Mouse (Mus musculus): ENCODE results near the gene Slc2a13.

Slc2a13 gene

DNA sequence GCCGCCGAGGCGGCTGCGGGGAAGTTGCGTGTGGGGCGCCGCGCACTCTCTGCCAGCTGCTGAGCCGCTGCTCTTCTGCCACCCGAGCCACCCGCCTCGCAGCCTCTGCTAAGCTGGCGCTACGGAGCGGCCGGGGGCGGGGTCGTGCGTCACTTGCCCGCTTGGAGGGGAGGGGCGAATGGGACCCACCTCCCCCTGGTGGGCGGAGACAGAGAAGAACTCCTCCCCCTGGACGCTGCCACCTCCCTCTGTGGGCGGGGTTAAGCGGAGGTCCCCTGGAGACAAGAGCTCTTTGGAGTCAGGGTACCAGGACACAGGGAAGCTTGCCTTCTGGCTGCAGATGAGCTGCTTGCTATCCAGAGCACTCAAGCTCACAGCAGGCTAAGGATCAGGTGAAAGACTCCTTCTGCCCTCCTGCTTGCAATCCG is at the start of gene Slc2a13:
Slc2a13 (minus strand) TSS at position 151 of the 428 bp plus-strand sequence.
- DNase-seq (ENCODE audit: low read depth, low spot score): peak; percentile 91

DNA sequence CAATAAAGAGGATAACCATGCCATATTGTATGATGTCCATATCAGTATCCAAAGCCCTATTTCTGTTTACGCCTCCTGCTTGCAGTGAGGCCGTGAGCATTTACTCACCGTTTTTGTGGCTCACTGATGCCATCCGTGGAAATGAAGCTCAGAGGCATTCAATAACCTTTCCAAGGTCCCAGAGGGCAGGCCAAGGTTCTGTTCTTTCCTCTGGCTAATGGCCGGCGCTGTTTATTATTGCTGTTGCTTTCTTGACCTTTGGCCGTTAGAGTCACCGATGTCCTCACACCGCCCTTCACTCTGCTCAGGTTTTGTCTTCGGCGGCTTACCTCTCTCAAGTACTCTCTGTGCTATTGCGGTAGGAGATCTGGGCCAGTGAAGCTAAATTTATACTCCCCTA is 43.0 kb upstream of the Slc2a13 start:
- no peak for DNase-seq (ENCODE audit: low read depth, low spot score)

- DNase-seq (ENCODE audit: low read depth, low spot score): no peak
Observed at GRCm38 (mm10) chr15:91615532-91615931, 42.5 kb upstream of the Slc2a13 start.

- DNase-seq (ENCODE audit: low read depth, low spot score): no peak
Observed at GRCm38 (mm10) chr15:91613981-91614665, 41.1 kb upstream of the Slc2a13 start.

GRCm38 (mm10) chr15:91609713-91610112 is 36.7 kb upstream of the Slc2a13 start:
- peak; percentile 65 for DNase-seq (ENCODE audit: low read depth, low spot score)

DNA sequence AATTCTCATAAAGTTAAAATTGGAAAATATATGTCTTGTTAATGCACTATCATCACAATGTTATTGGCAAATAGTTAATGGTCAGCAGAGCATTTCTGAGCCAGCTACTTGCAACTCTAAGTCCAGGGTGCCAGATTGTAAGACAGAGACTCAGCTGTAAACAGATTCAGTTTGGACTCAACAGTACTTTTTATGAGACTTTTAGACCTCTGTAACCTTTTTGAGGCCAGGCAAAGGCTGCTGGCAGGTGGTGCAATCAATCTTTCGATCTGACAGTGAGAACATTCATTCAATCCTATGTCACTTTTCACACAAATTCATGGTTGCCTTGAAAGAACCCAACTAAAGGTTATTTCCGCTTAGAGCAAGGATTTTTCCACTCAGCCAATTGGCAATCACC is 35.8 kb upstream of the Slc2a13 start:
- no peak for DNase-seq (ENCODE audit: low read depth, low spot score)

- no peak for DNase-seq (ENCODE audit: low read depth, low spot score)
Observed at GRCm38 (mm10) chr15:91601197-91601596, 28.1 kb upstream of the Slc2a13 start.

DNA sequence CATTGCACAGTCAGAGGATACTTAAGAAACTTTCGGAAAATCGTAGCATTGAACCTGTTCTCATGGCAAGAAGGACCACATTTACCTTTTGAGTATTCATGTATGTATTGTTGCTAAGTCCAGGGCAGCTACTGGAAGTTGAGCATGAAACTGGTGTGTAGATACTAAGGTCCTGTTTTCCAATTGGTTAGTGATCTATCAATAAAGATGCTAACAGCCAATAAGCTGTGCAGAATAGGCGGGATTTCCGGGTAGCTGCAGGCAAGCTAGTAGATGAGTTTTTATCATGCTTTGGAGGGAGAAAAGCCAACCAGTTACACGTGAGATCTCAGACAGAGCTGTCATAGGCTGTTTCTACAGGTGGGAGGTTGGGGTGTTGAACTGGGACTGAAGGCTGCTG is 24.2 kb upstream of the Slc2a13 start:
- no peak for DNase-seq (ENCODE audit: low read depth, low spot score)

DNA sequence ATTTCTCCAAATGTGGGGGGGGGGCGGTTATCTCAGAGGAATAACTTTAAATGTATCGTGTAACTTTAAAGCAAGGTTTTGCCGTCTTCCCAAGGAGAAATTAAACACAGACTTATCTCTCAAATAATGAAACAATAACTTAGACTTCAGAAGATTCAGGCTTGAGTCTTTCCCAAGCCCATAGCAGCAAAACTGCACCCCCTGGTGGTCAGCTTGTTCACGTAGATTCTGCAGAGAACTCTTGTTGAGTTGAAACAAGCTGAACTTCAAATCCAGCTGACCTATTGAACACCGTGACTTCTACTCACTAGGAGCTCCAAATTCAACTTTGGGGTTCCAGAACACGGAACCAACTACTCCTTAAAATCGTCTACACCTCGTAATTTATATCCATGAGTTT is 1.4 kb upstream of the Slc2a13 start:
- DNase-seq (ENCODE audit: low read depth, low spot score): peak; percentile 76

GRCm38 (mm10) chr15:91572421-91573069 is 516 bp downstream of the Slc2a13 start:
- no peak for DNase-seq (ENCODE audit: low read depth, low spot score)

GRCm38 (mm10) chr15:91571981-91572380 is 1.1 kb downstream of the Slc2a13 start:
- DNase-seq (ENCODE audit: low read depth, low spot score): no peak

GRCm38 (mm10) chr15:91566784-91567183 is 6.3 kb downstream of the Slc2a13 start:
- no peak for DNase-seq (ENCODE audit: low read depth, low spot score)

GRCm38 (mm10) chr15:91565025-91565605 is 7.9 kb downstream of the Slc2a13 start:
- no peak for DNase-seq (ENCODE audit: low read depth, low spot score)

DNA sequence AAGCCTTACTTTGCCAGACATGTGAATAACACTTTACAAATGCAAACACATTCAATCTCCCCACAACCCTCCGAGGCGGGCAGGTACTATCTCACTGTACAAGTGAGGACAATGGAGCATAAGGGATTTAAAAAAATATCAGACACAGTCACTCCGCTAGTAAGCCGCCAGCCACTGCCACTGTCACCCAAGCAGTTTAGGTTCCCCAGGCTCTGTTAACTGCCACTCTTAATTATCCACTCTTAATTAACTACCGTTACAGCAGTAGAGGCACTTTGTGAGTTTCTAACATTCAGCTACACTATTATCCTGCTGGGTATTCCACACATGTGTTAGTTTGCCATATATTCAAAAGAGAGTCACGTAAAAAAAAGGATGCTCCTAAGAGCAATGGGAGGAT is 11.3 kb downstream of the Slc2a13 start:
- DNase-seq (ENCODE audit: low read depth, low spot score): no peak

- DNase-seq (ENCODE audit: low read depth, low spot score): no peak
Observed at GRCm38 (mm10) chr15:91555336-91555736, 17.7 kb downstream of the Slc2a13 start.

DNA sequence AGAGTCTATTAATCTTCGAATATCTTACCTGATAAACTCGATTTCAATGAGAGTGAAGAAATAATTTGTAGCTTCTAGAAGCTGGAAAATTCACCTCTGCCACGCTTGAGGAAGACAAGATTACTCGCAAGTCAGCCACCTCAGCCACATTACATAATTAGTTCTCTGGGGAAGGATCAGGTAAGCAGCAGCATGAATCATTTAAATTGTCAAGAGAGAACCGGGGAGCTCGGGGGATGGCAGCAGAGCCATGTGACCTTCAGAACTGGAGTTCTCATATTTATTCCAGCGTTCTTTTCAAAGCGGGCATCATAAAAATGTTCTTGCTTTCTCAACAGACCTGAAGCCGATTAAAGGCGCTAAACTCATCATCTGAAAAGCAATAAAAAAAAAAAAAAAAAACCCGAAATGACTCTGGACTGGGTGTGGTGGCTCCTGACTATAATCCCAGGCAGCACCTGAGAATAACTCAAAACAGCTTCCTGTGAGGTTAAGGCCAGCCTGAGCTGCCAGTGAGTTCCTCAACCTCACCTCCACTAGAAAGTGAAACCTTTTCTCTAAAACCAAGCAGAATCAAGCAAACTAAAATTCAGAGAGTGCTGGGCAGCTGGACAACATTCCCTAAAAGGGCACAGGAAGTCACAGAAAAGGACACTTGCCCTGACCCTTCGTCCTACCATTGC is 24.3 kb downstream of the Slc2a13 start:
- no peak for DNase-seq (ENCODE audit: low read depth, low spot score)

DNA sequence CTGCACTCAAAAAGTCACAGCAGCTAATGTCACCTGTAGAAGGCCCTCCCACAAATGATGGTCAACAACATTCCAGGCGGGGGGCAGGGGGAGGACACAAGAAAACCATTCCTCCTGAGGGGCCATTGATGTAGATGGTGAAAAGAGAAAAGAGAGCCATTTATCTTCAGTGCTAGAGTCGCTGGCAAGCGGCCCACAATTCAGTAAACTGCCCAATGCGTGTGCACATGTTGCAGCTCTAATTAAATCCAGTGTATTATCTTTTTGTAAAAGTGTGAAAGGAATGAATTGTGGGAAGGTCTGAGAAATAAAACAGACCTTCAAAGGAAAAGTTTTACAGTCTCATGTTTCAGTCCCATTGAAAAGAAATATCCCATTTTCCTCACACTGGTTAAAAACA is 28.5 kb downstream of the Slc2a13 start:
- DNase-seq (ENCODE audit: low read depth, low spot score): no peak

- DNase-seq (ENCODE audit: low read depth, low spot score): no peak
Observed at GRCm38 (mm10) chr15:91538439-91538838, 34.6 kb downstream of the Slc2a13 start.

- no peak for DNase-seq (ENCODE audit: low read depth, low spot score)
Observed at GRCm38 (mm10) chr15:91526876-91527275, 46.2 kb downstream of the Slc2a13 start.

- no peak for DNase-seq (ENCODE audit: low read depth, low spot score)
Observed at GRCm38 (mm10) chr15:91526166-91526565, 46.9 kb downstream of the Slc2a13 start.

DNA sequence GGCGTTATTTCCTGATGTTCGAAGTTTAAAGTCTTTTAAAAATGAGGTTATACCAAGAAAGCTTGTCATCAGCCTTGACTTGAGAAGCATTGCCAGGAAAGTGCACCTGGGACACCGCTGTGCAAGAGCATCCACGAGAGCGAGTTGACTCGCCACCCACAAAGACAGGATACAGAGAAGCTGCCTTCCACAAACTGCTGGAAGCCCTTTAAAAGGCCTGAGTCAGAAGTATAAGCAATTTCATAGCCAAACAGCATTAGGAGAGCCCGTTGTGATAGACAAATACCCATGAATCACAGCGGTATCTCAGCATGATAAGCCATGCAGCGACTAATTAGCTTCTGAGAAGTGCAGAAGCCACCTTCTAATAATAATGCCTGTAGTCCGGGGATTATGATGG is 48.6 kb downstream of the Slc2a13 start:
- DNase-seq (ENCODE audit: low read depth, low spot score): no peak

DNA sequence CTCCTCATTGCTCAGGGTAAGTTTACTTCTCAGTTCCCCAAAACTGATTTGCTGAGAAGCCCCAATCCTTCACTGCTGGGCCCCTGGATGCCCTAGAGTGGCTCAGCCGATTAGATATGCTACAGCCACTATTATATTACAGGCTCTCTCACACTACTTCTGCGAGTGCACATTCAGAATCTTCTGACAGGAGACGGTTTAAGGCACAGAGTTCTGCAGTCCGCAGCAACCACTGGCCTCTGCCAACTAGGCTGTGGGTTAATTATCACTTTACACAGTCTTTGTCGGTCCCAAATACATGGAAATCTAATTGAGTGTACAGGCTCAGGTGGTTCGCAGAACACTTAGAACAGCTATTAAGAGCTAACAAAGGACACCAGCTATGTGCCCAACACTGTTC is 69.8 kb downstream of the Slc2a13 start:
- no peak for DNase-seq (ENCODE audit: low read depth, low spot score)
